Mouse (Mus musculus): ENCODE measurements around the gene Rps12.
"Not testable (repeated sequence)": the region's sequence is repeated elsewhere in the genome, so short reads cannot be mapped to it uniquely, and the experiment has no call there.

The Rps12 gene

DNA sequence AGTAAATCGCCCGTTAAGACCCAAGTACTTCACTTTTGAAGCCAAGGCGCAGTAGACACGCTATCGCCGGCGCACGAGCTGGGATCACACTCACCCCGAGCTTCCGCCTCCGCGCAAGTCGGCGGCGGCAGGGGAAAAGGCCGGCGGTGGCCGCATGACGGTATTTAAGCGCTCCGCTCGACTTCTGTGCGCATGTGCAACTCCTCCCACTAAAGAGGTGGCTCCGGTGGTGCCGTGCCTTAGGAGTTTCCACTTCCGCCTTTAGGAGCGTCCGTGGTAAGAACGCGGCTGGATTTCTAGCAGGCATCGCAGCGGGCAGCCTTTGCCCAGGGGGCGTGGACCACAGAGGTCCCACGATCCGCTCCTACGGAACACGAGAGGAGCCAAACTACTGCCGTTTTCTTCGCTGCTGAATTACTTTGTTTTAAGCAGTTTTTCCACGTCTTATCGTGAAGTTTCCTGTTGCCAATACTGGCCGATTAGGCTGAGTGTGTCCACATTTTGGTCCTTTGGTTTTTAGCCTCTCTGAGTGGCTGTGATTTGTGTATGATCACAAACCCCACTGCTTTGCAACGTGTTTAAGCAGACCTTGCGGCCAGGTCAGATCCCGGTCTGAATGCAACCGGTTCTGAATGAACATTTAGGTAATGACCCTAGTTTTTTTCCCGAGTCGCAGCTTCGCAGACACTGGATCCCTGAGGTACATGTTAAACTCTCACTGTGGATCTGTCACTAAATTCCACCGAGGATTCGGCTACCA is at the start of gene Rps12:
Rps12 (minus strand) TSS at position 214 of the 760 bp plus-strand sequence.
- DNase-seq, result peak; percentile 99

DNA sequence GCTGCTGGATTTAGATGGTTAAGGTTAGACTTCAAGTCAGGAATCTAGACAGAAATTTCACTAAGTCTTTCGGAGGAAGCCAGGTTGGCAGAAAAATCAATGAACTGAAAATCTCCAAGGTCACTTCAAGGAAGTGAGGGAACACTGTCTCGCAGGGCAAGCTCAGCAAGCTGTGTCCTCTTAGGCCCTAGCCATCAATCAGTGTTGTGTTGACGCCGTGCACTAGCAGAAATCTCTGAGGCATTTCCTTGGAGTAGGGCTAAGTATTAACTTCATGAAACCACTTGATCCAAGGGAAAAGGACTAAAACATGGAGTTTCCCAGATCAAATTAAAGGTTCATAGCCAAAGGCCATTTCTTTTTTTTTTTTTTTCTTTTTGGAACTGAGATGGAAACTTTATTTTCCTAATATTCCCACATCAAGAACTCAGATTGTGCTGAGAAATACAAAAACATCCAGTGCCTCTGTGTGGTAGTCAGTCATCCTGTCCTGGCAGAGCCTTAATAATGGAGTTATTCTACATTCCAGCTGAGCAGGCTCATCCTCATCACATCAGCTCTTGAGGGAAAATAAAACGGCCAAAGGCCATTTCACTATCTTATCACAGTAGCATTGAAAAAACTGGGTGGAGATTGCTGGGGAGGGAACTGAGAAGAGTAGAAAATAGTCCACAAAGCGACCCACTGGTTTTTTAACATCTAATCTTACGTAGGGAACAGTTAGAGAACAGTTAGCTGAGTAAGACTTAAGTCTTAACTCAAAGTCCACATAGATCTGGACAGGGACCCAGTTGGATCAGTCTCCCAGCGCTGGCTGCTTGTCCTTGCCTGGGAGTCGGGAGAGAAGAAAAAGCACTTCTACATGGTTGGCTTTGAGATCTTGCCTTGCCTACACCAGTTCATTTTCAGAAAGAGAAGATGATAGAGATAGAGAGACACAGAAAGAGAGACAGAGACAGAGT is 49.2 kb upstream of the Rps12 start:
- no peak for DNase-seq

DNA sequence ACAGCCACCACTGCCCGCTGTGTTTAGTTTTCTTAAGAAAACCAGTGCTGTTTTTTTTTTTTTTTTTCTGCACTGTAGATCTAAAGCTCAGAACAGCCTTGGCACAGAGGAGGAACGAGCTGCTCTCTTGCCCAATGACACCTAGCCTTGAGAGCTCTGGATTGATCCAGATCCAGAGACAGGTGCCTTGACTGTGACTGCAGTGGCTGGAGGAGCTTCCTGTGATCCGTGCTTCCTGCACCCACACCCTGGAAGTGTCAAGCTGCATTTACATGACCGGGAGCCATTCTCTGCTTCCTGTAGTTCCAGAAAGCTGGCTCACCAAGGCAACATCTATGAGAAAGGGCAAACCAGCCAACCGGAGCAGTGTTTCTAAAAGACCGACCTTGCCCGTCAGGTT is 39.4 kb upstream of the Rps12 start:
- no peak for DNase-seq

DNA sequence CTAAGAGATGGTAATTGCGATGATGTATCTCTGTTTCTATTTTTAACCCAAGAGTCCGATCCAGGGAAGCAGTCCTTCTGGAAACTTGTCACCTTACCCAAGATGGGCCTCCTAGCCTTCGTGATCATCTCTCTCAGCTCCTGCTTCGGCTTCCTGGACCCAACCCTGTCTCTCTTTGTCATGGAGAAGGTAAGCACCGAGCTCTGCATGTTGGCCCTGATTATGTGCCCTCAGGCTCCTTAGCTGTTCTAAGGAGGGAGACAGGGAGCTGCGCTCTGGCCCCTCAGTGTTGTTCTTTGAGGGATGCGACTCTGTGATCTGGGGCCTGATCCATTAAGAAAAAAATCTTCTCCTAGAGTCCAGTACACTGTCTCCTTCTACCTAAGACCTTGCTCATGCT is 29.2 kb upstream of the Rps12 start:
- DNase-seq, result no peak

DNA sequence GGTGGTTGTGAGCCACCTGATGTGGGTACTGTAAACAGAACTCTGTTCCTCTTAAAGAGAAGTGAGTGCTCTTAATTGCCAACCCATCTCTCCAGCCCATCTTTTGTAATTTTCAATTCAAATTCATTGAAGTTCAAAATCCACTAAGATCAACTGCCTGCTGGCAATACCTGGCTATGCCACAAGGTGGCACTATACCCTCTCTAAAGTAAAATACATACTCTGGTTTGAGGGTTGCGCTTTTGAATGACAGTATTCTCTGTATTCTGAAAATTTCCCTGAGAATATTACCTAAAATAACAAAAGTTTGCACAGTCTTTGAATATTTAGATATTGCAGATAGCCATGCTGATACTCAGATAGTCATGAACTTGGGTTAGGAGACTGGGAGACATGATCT is 28.1 kb upstream of the Rps12 start:
- peak; percentile 89 for DNase-seq

DNA sequence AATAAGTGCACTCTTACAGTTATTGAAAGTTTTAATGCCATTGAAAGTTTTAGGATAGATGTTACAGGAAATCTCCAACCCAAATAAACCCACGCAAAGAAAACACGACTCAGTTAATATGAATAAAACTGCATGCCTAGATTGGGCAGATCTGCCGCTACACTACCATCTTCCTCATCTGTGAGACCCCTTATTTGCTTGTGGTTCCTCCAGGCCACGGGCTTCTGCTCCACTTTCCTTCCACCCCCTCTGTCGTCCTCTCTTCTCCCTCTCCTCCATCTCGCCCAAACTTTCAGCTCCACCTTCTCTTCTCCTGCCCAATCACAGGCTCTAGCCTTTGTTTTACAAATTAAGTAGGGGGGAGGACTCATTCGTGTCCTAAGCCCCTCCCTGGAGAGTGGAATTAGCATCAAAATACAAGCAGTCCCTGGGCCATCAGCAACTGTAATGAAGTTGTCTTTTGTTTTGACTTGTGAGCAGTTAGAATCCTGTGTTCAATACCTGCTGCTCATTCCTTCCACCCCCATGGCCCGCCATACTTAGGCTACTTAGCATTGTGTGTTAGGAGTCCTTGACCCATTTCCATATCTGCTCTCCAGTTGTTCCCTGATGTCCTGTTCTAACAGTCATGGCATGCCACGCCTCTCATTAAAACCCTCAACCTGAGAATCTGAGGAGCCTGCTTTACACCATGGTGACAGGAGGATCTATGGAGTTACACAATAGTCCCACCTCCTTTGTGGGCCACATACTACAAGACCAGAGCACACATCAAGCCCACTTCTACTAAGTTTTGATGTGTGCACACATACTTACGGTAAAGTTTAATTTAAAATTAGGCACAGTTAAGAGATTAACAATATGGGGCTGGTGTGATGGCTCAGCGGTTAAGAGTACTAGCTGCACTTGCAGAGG is 26.0 kb upstream of the Rps12 start:
- no peak for DNase-seq

DNA sequence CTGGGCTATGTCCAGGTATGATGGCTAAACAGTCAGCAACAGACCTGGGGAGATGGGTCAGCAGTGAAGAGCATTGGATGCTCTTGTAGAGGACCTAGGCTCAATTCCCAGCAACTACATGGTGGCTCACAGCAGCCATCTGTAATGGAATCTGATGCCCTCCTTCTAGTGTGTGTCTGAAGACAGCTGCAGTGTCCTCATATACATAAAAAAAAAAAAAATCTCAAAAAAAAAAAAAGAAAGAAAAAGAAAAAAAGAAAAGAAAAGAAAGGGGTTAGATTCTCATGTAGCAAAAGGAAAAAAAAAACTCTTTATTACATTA is 25.3 kb upstream of the Rps12 start:
- DNase-seq, result no peak

DNA sequence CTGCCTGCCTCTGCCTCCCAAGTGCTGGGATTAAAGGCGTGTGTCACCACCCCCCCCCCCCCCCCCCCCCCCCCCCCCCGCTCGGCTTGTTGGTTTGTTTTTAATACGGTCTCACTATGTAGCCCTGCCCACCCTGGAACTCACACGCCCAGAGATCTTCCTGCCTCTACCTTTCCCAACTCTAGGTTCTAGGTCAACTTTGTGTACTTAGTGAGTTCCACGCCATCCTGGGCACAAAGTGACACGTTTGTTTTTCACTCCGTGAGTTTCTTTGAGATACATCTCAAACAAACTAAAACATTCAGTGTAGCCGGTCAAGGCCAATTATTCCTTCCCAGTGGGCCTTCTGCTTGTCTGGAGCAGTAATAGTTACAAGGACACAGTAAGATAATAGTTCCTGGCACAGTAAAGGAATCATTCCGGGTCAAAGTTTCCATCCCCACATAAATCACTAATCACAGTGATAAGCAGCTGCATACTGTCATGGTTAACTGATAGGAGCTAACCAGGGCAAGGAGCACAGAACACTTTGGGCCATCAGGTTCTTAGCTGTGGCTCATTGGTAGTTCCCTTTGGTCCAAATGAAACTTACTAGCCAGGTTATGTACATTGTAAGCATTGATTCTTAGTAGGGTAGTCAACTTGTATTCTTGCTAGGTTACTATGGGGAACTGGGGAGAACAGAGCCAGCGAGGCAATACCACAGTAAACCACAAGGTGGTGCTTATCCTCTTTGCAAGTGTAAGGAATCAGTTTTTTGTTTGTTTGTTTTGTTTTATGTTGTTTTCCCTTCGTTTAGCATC is 24.8 kb upstream of the Rps12 start:
- peak; percentile 87 for DNase-seq

DNA sequence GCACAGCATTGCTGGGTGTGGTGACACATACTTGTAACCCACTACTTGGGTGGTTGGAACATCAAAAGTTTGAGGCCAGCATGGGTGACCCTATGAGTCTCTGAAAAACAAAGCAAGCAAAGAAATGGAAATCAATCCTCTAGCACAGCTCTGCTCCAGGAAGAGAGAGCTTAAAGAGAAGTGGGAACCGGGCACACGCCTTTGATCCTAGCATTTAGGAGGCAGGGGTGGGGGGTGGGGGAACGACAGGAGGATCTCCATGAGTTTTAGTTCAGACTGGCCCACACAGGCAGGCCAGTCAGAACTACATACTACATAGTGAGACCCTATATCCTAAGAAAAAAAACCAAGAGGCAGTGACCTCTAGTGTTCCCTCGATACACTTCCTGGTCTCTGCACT is 19.1 kb upstream of the Rps12 start:
- no peak for DNase-seq

DNA sequence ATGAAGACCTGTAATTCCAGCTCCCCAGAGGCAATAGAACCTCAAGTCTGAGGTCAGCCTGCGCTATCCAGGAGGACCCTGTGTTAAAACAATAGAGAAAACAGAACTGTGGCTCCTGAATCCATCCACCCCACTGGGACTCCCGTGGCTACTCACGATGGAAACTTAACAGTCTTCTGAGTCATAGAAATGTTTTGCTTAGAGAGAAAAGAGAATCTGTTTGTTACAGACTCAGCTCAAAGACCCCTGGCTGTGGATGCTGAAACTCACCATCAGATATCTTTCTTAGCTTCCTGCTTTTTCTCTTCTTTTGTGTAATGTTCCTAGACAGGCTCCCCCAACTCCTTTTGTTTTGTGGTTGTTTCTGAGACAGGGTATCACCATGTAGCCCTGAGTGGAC is 17.6 kb upstream of the Rps12 start:
- no peak for DNase-seq

DNA sequence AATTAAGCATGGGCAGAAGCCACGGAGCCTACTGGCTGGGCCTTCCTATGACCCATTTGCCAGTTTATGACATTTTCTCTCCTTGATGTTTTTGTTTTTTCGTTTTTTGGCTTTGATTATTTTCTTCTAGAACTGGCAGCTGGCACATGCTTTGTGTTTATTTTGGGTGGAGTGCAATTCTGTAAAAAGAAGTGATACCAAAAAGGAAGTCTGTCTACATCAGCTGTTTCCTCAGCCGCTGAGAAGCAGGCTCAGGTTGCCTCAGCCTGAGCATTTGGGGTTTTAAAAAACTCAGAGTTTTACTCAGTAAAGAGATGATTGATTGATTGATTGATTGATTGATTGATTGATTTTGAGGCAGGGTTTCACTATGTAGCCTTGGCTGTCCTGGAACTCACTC is 15.8 kb upstream of the Rps12 start:
- no peak for DNase-seq

DNA sequence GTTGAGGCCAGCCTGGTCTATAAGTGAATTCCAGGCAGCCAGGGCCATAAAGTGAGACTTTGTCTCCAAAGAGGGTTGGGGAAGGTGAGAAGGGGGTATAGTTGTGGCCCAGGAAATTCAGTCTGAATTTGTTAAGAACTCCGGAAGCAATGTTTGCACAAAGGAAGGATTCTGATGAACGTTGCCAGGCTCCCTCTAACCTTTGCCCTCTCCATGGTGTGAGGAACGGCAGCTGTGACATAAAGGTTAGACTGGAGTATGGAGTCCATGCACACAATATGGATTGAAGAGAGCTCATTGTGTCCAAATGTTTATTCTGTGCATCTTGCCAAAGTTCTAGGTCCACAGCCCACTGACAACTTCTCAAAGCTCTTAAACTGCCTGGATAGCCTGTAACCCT is 12.9 kb upstream of the Rps12 start:
- no peak for DNase-seq

DNA sequence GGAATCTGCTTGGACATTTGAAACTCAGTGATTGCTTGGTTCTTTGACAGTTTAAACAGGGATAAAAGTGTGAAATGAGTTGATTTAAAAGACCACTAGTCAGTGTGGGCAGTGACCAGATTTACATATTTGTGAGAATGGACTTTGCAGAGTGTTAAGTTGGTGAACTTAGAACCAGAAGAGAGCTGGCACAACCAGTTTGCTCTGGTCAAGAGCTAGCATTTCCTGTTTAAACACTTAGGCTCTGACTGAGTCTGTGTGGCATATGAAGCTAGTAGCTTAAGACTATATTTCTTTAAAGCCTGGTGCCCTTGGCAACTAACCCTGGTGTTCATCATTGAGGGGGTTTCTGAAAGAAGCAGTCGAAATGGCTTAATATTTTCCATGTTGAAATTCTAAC is 11.1 kb upstream of the Rps12 start:
- peak; percentile 30 for DNase-seq

DNA sequence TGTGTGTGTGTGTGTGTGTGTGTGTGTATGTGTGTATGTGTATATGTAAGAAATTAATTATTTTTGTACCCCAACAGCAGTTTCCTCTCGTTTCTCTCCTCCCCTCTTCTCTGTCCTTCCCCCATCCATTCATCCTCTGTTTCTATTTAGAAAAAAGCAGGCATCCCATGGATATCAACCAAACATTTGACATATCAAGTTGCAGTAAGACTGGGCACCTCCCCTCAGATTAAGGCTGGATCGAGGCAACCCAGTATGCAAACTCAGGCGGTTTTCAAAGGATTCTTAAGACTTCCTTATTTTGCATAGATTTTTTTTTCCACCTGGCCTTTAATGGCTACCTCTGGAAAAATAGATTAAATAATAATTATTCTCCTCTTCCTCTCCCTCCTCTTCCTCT is 10.5 kb upstream of the Rps12 start:
- no peak for DNase-seq

DNA sequence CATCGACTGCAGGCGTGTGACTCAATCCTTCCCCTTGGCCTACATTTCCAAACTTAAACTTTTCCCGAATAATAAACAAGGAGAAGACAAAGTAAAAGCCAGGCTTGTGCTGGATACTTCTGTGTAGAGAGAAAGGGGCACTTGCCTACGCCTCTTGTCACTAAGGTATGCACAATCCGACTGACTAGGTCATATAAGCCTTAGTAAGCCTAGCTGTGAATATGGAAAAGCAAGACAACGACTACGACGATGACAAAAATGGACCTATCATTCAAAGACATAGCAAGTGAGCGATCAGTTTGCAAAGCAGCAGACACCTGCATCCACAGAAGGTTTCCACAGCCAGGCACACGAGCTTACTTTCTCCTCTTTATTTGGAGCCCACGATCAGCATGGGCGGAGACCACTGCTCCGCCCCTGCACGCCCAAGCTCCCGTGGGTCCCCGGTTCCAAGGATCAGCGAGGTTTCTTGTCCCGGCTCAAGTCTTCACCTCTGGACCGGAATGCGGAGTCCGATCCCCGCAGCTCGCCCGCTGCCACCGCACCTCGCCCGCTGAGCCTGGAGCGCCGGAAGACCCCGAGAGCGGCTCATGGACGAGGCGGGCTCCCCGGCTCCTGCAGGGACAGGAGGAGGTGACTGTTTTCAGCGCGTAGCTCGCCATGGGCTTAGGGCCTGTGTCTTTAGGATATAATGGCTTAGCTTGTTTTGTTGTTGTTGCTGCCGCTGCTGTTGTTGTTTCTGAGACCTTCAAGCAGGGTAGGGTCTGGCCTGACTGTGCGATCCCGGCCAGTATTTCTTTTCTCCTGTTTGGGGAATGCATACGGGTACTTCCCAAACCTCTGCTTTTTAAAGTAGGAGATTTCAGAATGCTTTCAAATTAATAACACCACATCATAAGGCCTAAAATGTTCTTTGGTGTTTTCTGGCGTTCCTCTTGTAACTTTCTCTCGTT is 9.8 kb upstream of the Rps12 start, which contains the start of gene Slc18b1:
Slc18b1 (plus strand) TSS at position 436 of the 953 bp plus-strand sequence.
- peak; percentile 74 for DNase-seq

DNA sequence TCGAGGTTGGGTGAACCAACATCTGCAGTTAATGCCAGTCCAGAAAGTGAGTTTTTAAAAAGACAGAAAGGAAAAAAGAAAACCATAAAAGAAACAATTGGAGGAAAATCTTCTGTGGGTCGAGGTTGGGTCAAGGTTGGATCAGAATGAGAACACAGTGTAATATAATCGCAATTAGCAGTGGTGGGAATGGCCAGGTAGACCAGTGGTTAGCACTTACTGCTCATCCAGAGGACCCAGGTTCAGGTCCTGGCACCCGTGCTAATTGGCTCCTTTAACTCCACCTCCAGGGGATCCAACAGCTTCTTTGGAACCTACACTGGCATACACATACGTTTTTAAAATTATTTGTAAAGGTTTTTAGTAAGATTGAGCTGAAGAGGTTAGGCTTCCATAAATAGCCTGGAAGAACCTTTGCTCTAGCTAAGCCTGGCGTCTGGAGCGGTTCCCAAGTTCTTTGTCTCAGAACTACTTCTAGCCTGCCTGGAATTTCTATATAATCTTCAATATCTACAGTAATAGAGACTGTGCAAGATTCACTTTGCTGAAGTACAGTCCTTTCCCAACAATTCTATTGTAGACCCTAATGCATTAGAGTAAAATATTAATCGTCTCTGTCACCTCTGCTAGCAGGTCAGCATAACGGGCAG is 8.9 kb upstream of the Rps12 start:
- no peak for DNase-seq

DNA sequence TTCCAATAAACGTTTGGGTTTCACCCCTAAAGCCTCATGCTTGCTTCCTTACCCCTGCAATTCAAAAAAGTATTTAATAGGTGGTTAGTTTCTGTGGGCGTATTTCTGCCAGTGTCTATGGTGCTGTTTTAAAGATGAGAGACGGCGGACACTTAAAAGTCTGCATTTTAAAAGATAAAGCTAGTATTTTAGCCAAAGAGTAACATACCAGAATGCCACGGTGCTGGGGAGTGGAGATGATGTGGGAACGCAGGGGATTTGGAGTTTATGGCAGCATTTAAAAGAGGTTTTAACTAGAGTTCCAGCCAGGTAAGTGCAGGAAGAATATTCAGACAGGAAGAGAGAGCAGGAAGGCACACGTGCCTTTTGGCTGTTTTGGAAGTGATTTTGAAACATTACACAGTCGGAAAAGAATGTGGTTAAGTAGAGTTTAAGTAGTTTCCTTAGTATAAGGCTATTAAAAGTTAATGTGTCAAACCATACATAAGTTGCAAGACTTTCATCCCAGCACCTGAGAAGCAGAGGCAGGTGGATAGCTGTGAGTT is 1.1 kb upstream of the Rps12 start:
- no peak for DNase-seq

DNA sequence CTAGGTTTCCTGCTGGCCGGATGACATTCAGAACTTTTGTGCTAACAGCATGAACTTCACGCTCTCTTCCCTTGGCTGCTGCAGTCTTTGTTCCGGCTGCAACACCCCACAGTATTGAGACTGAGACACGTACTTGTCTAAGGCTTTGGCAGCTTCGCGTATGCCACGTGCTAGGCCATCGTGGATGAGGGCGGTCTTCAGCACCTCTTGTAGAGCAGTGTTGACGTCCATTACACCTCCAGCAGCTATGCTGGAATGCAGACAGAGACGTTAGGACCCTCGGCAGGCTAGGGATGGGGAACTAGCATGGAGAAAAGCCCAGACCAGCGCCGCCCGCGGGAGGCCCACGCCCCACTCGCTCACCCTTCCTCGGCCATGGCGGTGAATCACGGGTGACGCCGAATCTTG is 440 bp downstream of the Rps12 start:
- DNase-seq, result not testable (repeated sequence)

DNA sequence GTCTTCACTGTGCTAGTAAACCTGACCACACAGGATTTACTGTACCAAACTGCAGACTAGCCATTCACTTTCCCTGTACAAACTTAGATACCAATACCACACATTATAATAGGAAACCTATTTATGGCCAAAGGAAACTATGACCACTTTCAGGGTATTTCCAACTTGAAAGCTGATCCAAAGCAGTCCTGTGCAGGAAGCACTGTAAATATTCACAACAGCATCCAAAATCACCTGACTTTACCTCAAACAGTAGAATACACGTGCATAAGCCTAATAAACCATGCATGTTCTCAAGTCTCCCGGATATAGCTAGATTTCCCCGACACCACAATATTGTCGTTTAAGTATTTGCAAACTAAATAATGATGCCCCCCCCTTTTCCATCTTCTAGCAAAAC is 1.0 kb downstream of the Rps12 start:
- no peak for DNase-seq

DNA sequence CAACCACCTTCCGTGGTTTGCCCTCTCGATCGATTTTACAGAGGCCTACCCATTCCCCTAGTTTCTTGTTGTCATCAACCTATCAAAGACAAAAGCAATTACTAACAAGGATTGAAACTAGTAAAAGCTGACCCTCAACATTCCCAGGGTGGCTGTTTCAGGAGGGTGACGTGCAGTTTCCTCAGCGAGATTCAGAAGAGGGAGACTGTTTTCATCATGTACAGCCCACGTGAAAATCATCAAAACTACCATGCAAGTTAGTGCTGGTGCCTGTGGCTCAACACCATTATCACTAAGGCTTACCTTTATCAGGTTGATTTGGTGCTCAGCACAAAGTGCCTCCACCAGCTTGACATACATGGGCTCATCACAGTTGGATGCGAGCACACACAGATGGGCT is 1.5 kb downstream of the Rps12 start:
- DNase-seq, result not testable (repeated sequence)

All from kidney, postnatal 10 days (tissue).